Mouse (Mus musculus) neural tube, embryonic 12.5 days (tissue): Measurements from ENCODE around the gene Anxa7. TPM values are rescaled to one million over a fixed set of nuclear protein-coding genes. Genes with fewer than 3 reads are reported as not detected.

Experiments
- ATAC-seq: fragments of 200-750 bp; cut with Nextera tagmentation; 2 replicates; pipeline ENCODE4 v1.8.0; 2017; ENCODE audit warnings: low read depth, mild to moderate bottlenecking, moderate TSS enrichment, moderate library complexity; ENCODE audit not compliant: low FRiP score
- H3K27ac ChIP-seq: fragments of 300-500 bp; sonication (generic); 2 replicates; pipeline ENCODE4 v1.5.1; 2016
- H3K27me3 ChIP-seq: fragments of 300-500 bp; sonication (generic); replicated peaks from 2 replicates; pipeline ENCODE4 v1.6.1; 2016; ENCODE audit warnings: mild to moderate bottlenecking
- H3K36me3 ChIP-seq: fragments of 300-500 bp; sonication (generic); 2 replicates; pipeline ENCODE4 v1.6.1; 2016; ENCODE audit warnings: mild to moderate bottlenecking
- H3K4me1 ChIP-seq: fragments of 300-500 bp; sonication (generic); 2 replicates; pipeline ENCODE4 v1.6.1; 2016
- H3K4me2 ChIP-seq: fragments of 300-500 bp; sonication (generic); replicated peaks from 2 replicates; pipeline ENCODE4 v1.6.1; 2016; ENCODE audit warnings: mild to moderate bottlenecking
- H3K4me3 ChIP-seq: fragments of 300-500 bp; sonication (generic); 2 replicates; pipeline ENCODE4 v1.5.1; 2016
- H3K9ac ChIP-seq: fragments of 300-500 bp; sonication (generic); 2 replicates; pipeline ENCODE4 v1.6.1; 2016; ENCODE audit warnings: mild to moderate bottlenecking
- H3K9me3 ChIP-seq: fragments of 300-500 bp; sonication (generic); 2 replicates; pipeline ENCODE4 v1.6.1; 2016; ENCODE audit warnings: mild to moderate bottlenecking
- WGBS: fragments of 180-500 bp; shearing (Covaris S2); methylation state at CpG from one replicate; pipeline ENCODE4 v1.1.7; 2016; 5-methylcytosine and 5-hydroxymethylcytosine counted together
- polyA plus RNA-seq: library from polyadenylated mRNA; unstranded; fragments of >200 nt; fragmentation: Nextera tagmentation; extraction: Ambion mirVana; gene quantifications from 2 replicates; pipeline ENCODE4 v1.2.1, GENCODE M21; 2016

Anxa7 gene
- polyA plus RNA-seq, 1 experiment from 2014 or later, result 14.4 TPM

GRCm38 (mm10) chr14:20478385-20478784 is 1.5 kb downstream of the Anxa7 start:
- Histone ChIP-seq H3K36me3 (no peaks in the 10 kb centered on the region), H3K4me2 (peak overlapping the region; percentile 78; the same call in 1 of the 2 replicates), H3K9ac (no peak overlapping the region), H3K4me1 (peaks cover 8% of the 10 kb centered on the region; the same call in 1 of the 2 replicates), H3K27ac (no peak overlapping the region), H3K4me3 (no peak overlapping the region), H3K9me3 (no peaks in the 10 kb centered on the region), H3K27me3 (peaks cover 7% of the 10 kb centered on the region; the same call in 1 of the 2 replicates)
- 47% methylated on average over 3 of the region's 3 CpGs for WGBS
- no peak for ATAC-seq

- H3K36me3 ChIP-seq, result no peaks in the 10 kb centered on the region
- no peak for ATAC-seq
- H3K9me3 ChIP-seq, result no peaks in the 10 kb centered on the region
- peaks cover 7% of the 10 kb centered on the region; the same call in 1 of the 2 replicates for H3K27me3 ChIP-seq
- 51% methylated on average over 4 of the region's 4 CpGs for WGBS
- H3K4me1 ChIP-seq, result peaks cover 8% of the 10 kb centered on the region; the same call in 1 of the 2 replicates
- H3K4me3 ChIP-seq, result no peak overlapping the region
- H3K4me2 ChIP-seq, result no peak overlapping the region
- H3K9ac ChIP-seq, result no peak overlapping the region
- no peak overlapping the region for H3K27ac ChIP-seq
These were observed 2.5 kb downstream of the Anxa7 start for GRCm38 (mm10) chr14:20477261-20478025.

DNA sequence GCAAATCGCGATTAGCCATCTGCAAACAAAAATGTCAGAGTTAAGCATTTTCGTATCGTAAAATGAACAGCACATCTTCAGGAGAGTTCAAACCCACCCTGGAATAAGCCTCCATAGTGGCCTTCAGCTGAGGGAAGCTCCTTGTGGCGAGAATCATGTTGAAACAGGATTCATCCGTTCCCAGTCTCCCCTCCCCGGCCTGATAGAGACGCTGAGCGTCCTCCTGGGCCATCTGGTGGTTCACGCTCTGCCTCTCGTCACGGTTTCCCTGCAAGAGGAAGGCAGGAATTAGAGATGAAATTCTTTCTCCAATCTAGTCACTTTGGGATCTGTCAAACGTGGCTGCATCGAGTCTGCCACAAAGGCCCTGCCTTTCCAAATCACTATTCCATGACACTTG is 19.7 kb downstream of the Anxa7 start:
- Histone ChIP-seq H3K9me3 (no peaks in the 10 kb centered on the region), H3K36me3 (no peaks in the 10 kb centered on the region), H3K4me2 (no peak overlapping the region), H3K4me3 (no peak overlapping the region), H3K4me1 (no peaks in the 10 kb centered on the region), H3K27me3 (no peaks in the 10 kb centered on the region), H3K27ac (no peak overlapping the region), H3K9ac (no peak overlapping the region)
- ATAC-seq, result no peak
- WGBS, result 82% methylated on average over 14 of the region's 14 CpGs

GRCm38 (mm10) chr14:20458378-20458777 is 21.6 kb downstream of the Anxa7 start:
- H3K4me2 ChIP-seq, result no peak overlapping the region
- WGBS, result 95% methylated on average over 9 of the region's 9 CpGs
- H3K27ac ChIP-seq, result no peak overlapping the region
- no peaks in the 10 kb centered on the region for H3K9me3 ChIP-seq
- H3K9ac ChIP-seq, result no peak overlapping the region
- no peaks in the 10 kb centered on the region for H3K4me1 ChIP-seq
- H3K36me3 ChIP-seq, result no peaks in the 10 kb centered on the region
- ATAC-seq, result no peak
- H3K27me3 ChIP-seq, result no peaks in the 10 kb centered on the region
- H3K4me3 ChIP-seq, result no peak overlapping the region

GRCm38 (mm10) chr14:20452929-20453328 is 27.0 kb downstream of the Anxa7 start:
- ATAC-seq, result no peak
- Histone ChIP-seq H3K4me1 (no peaks in the 10 kb centered on the region), H3K27ac (no peak overlapping the region), H3K4me3 (no peak overlapping the region), H3K36me3 (no peaks in the 10 kb centered on the region), H3K4me2 (no peak overlapping the region), H3K9me3 (no peaks in the 10 kb centered on the region), H3K9ac (no peak overlapping the region), H3K27me3 (no peaks in the 10 kb centered on the region)
- WGBS, result 93% methylated on average over 5 of the region's 5 CpGs

DNA sequence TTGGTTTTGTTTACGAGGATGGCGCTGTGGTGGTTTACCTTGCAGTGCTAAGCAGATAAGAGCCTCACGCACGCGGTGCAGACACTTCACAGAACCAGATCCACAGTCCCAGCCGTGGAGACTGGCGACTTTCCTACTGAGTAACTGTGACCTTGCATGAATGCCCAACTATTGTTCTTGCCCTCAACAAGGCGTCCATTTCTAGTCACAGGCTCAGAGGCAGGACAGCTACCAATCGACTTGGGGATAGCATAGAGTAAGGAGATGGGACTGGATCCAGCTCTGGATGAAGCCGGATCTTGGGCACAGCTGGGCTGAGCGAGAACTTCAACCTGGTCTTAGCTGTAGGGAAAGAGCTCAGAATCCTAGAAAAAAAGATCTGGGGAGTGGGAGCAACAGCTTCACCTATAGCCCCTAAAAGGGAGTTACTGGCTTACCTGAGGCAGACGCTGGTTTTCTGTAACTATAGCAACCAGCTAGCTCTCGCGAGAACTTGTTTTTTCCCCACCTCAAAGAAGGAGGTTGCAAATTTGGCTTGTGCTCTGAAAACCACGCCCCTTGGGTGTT is 28.1 kb downstream of the Anxa7 start, which contains the start of gene Cfap70:
TSS of gene Cfap70 (minus strand) at position 462 of the 567 bp plus-strand sequence.
- Histone ChIP-seq H3K27ac (no peak within 1 kb of the TSS), H3K4me3 (peak within 1 kb of the TSS; percentile 27), H3K36me3 (no peaks in the 10 kb centered on the region), H3K9ac (peak within 1 kb of the TSS; percentile 29; the same call in 1 of the 2 replicates), H3K9me3 (no peaks in the 10 kb centered on the region), H3K4me2 (peak within 1 kb of the TSS; percentile 62), H3K27me3 (no peaks in the 10 kb centered on the region), H3K4me1 (no peaks in the 10 kb centered on the region)
- peak; percentile 41; the same call in 1 of the 2 replicates for ATAC-seq
- 1% methylated on average over 15 of the region's 15 CpGs for WGBS

DNA sequence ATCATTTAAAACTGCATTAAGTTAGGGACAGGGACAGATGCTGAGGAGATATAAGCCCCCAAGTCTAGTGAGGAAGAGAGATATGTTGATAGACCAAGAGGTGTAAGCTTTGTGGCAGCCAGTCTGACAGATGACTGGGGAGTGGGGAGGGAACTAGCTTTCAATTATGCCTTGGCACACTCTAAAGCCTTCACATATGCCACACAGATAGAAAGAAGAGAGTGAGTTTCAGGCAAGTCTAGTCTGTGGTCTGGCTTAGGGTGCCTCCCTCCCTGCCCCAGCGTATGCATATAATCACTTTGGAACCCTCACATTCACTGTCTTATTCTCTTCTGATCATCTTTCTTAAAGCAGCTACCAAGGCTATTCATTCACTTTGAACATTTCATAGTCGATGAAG is 28.6 kb downstream of the Anxa7 start:
- H3K27me3 ChIP-seq, result no peaks in the 10 kb centered on the region
- H3K4me3 ChIP-seq, result peak overlapping the region; percentile 27
- no peaks in the 10 kb centered on the region for H3K9me3 ChIP-seq
- H3K4me1 ChIP-seq, result no peaks in the 10 kb centered on the region
- H3K9ac ChIP-seq, result no peak overlapping the region
- peak overlapping the region; percentile 62 for H3K4me2 ChIP-seq
- 23% methylated on average over 2 of the region's 2 CpGs for WGBS
- ATAC-seq, result no peak
- H3K36me3 ChIP-seq, result no peaks in the 10 kb centered on the region
- no peak overlapping the region for H3K27ac ChIP-seq

DNA sequence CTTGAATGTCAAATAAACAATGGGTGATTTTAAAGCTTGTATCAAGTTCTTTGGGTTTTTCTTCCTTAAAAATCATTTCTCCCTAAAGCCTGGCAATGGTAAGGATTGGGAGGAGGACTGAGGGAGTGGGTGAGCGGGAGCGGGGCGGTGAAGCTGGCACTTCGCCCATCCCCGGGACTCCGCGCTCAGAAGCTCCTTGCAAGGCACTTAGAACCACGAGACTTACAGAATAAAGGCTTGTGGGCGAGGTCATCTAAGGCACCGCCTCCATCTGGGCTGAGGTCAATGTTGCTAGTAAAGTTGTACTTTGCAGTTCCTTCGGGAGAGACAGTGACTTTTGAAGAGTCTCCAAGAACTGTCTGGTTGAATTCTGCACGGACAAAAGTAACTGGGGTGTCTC is 32.7 kb downstream of the Anxa7 start:
- H3K4me1 ChIP-seq, result no peaks in the 10 kb centered on the region
- H3K36me3 ChIP-seq, result no peaks in the 10 kb centered on the region
- H3K9me3 ChIP-seq, result no peaks in the 10 kb centered on the region
- no peak overlapping the region for H3K27ac ChIP-seq
- H3K4me3 ChIP-seq, result no peak overlapping the region
- 65% methylated on average over 12 of the region's 12 CpGs for WGBS
- no peak for ATAC-seq
- no peak overlapping the region for H3K4me2 ChIP-seq
- no peak overlapping the region for H3K9ac ChIP-seq
- no peaks in the 10 kb centered on the region for H3K27me3 ChIP-seq

DNA sequence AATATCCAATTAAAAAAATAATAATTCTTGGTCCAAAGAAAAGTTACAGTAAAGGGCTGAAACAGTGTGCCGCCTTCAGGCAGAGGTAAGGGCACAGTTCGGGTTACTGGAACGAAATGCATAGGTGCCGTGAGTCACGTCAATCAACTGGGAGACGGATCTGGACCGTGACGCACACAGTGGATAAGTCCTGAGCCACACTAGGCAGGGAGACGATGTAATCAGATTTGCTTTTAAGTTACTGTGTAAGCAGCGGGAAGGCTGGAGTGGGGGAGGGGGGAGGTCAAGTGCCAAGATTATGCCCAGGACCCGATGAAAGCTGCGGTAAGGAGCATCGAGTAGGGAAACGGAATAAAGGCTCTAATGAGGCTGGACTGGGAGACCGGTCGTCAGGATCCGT is 37.7 kb downstream of the Anxa7 start:
- WGBS, result 84% methylated on average over 17 of the region's 17 CpGs
- Histone ChIP-seq H3K9ac (no peak overlapping the region), H3K27me3 (no peaks in the 10 kb centered on the region), H3K4me1 (no peaks in the 10 kb centered on the region), H3K36me3 (no peaks in the 10 kb centered on the region), H3K27ac (no peak overlapping the region), H3K9me3 (no peaks in the 10 kb centered on the region), H3K4me3 (no peak overlapping the region), H3K4me2 (no peak overlapping the region)
- no peak for ATAC-seq

GRCm38 (mm10) chr14:20436976-20437375 is 43.0 kb downstream of the Anxa7 start:
- Histone ChIP-seq H3K4me1 (no peaks in the 10 kb centered on the region), H3K27ac (no peak overlapping the region), H3K27me3 (no peaks in the 10 kb centered on the region), H3K9ac (no peak overlapping the region), H3K36me3 (no peaks in the 10 kb centered on the region), H3K4me2 (no peak overlapping the region), H3K4me3 (no peak overlapping the region), H3K9me3 (no peaks in the 10 kb centered on the region)
- WGBS, result 76% methylated on average over 6 of the region's 6 CpGs
- ATAC-seq, result no peak

GRCm38 (mm10) chr14:20432420-20432819 is 47.5 kb downstream of the Anxa7 start:
- 92% methylated on average over 4 of the region's 4 CpGs for WGBS
- no peaks in the 10 kb centered on the region for H3K9me3 ChIP-seq
- H3K4me1 ChIP-seq, result no peaks in the 10 kb centered on the region
- H3K4me2 ChIP-seq, result no peak overlapping the region
- no peak overlapping the region for H3K27ac ChIP-seq
- no peak for ATAC-seq
- H3K4me3 ChIP-seq, result no peak overlapping the region
- H3K9ac ChIP-seq, result no peak overlapping the region
- H3K36me3 ChIP-seq, result no peaks in the 10 kb centered on the region
- no peaks in the 10 kb centered on the region for H3K27me3 ChIP-seq

GRCm38 (mm10) chr14:20431726-20432125 is 48.2 kb downstream of the Anxa7 start:
- Histone ChIP-seq H3K4me3 (no peak overlapping the region), H3K27me3 (no peaks in the 10 kb centered on the region), H3K27ac (no peak overlapping the region), H3K4me1 (no peaks in the 10 kb centered on the region), H3K4me2 (no peak overlapping the region), H3K9me3 (no peaks in the 10 kb centered on the region), H3K36me3 (no peaks in the 10 kb centered on the region), H3K9ac (no peak overlapping the region)
- WGBS, result 86% methylated on average over 6 of the region's 6 CpGs
- ATAC-seq, result no peak
